Mouse (Mus musculus): ENCODE measurements around the gene Ccdc142.

Ccdc142 gene

DNA sequence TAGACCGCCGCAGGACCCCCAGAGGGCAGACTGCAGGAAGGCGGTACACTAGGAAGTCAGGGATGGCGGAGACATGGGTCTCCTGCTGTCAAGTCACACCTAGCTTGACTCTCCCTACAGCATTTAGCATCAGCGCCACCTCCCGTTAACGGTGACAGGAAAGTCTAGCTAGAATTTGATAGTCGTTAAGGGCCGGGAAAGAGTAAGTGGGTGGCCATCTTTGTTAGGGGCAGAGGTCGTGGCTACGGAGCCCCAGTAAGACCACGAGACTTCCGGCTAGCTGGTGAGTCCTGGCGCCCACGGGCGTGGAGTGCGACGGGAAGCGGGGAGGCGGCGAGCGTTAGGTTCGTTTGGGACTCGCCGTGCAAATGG lies at the start of gene Ccdc142, which contains the start of gene Gm42688:
Gene Ccdc142 (plus strand): TSS at position 286 of the 372 bp plus-strand sequence.
Gene Gm42688 (plus strand): TSS at position 302 of the 372 bp plus-strand sequence.
- peak; percentile 87 for DNase-seq (ENCODE audit: low spot score)

DNA sequence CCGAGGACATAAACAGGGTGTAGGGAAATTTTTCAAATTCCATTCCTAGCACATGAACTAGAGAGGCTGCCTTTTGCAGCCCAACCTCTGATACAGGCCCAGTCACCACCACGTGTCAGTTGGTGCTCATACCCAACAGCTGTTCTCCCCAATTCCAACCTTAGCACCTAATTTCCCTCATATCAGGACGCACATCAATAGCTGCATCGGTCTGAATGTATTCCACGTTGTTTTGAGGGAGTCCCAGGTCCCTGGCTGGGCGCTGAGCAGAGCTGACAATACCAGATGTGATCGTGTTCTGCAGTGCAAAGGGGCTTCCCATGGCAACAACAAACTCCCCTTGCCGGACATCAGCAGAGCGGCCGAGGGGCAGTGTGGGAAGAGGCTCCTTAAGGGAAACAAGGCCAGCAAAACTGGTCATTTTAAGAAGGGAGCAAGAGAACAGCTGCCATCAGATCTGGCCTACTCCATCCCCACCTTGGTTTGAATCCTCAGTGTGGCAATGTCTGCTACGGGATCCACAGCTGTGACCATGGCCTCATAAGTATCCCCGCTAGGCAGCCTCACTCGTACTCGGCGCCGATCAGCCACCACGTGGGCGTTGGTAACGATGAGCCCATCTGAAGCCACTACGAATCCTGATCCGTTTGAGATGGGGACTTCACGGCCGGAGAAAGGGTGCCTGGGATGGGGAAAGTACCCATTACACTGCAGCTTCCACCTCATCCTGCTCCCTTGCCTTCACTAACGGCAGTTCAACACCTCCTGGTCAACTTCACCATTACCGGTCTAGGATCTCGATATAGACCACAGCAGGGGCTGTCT lies 48.1 kb upstream of the Ccdc142 start:
- DNase-seq (ENCODE audit: low spot score): peak; percentile 30

DNA sequence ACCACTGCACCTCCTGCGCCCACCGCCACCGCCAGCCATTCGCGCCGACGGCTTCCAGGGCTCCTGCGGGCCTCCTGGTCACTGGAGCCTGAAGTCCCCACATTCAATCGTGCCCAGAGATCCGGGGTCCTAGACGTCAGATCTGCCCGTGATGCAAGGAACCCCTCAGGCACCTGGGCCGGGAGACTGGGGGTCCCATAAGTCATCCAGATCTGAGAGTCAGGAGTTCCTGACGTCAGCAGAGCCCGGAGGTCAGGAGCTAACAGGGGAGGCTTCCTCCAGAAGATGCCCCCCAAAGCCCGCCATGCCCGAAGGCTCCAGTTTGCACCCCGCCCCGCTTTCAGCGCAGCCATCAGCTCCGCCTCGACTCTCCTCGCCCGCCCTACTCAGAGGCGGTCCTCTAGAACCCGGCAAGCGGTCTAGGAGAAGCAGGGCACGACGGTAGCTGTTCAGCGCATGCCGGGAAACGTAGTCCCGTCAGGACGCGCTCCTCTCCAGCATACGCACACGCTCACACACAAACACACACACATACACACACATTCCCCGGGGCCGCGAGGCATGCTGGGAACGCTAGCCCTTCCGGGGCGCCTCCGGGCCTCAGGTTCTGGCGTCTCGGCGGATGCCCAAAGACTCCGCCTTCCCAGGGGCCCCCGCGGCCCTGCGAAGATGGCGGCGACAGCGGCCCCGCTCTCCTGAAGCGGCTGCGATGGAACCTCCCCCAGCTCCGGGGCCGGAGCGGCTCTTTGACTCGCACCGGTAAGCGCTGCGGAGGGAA lies 47.1 kb upstream of the Ccdc142 start, which contains the start of gene Aup1:
Gene Aup1 (plus strand): TSS at position 448 of the 778 bp plus-strand sequence.
- peak; percentile 96 for DNase-seq (ENCODE audit: low spot score)

DNA sequence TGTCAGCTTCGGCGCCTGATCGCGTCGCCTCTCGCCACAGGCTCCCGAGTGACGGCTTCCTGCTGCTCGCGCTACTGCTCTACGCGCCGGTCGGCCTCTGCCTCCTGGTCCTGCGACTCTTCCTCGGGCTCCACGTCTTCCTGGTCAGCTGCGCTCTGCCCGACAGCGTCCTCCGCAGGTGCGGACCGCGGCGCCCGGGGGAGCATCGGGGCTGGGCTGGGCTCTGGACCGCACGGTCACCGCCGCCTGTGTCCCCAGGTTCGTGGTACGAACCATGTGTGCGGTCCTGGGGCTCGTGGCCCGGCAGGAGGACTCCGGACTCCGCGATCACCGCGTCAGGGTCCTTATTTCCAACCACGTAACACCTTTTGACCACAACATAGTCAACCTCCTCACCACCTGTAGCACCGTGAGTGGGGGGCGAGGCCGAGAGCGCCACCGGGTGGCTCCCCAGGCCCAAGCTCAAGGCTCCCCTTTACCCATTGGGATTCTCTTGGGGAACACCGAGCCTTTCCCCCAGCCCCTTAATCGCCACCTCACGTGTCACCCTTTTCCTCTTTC lies 46.5 kb upstream of the Ccdc142 start, which contains the start of gene Htra2:
Gene Htra2 (minus strand): TSS at position 403 of the 561 bp plus-strand sequence.
- no peak for DNase-seq (ENCODE audit: low spot score)

DNA sequence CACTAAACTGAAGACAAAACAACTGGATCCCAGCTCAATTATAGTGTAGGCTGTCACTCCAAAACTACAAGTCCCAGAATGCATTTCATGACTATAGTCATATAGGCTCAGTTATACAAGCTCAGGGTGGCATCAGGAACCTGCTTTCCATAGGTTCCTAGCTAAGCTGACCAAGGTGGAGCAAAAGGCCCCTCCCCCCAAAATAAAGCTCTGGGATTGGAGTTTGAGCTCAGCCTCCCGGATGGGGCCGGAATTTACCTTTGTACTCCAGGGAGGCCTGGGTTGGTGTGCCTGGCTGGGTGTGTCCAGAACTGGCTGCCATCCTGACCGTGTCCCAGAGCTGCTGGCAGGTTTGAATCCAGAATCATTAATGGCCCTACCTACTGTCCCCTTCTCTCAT lies 43.6 kb upstream of the Ccdc142 start, which contains the start of gene Dqx1:
Gene Dqx1 (plus strand): TSS at position 55 of the 400 bp plus-strand sequence.
- no peak for DNase-seq (ENCODE audit: low spot score)

DNA sequence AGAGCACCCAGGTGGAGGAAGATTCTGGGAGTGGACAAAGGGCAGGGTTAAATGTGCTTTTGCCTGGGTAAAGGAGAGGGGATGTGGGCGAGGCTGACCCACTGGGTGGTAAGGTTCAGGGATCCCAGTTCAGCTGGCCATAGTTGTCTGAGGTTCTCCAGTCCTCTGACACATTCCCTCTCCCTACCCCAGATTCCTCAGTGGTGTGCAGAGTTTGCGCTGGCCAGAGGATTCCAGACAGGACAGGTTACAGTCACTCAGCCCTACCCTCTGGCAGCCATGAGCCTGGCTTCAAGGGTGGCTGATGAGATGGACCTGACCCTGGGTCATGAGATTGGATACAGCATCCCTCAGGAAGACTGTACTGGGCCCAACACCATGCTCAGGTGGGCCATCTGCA lies 42.7 kb upstream of the Ccdc142 start:
- DNase-seq (ENCODE audit: low spot score): no peak

DNA sequence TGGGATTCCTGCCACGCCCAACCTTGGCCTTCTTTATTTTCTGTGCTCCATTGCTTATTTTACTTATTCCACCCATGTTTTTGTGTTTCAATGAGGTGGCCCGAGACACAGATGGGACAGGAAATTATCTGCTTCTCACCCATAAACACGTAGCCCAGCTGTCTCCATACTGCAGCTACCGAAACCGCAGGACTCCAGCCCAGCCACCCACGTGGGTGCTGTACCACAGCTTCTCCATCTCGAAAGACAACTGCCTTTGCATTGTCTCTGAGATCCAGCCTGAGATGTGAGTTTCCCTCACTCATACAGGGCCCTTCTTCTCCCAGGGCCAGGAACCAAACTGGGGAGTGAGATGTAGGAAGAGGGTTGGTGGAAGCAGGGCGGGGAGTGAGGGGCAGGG lies 35.4 kb upstream of the Ccdc142 start:
- DNase-seq (ENCODE audit: low spot score): no peak

DNA sequence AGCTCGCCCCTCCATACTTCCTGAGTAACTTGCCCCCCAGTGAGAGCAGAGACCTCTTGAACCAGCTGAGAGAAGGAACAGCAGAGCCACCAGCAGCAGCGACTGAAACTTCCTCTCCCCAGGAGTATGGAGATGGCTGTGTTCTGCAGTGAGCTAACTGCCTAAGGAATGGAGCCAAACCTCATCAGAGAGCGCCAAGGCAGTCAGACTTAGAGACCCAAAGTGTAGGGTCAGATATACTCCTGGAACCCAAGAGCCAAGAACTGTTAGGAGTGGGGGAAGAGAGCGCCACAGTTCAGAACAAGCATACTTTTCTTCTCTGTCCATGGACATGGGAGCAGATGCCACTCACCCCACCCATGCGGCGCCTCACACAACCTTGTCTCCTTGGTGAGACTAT lies 35.0 kb upstream of the Ccdc142 start:
- no peak for DNase-seq (ENCODE audit: low spot score)

DNA sequence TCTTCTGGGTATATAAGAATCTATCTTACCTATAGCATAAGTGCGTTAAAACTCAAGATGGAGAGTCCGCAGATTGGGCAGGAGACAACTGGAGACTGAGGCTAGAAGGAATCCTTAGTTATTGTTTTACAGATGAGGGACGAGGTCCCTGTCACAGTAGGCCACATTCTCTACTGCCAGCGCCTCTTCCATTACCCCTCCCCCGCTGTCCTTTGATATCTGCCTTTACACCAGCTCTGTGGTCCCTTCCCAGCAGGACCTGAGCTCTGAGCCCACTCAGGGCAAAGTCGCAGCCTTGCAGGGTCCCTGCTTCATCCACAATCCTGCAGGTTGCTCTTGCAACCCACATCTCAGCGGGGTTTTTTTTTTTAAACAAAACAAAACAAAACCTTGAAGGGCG lies 33.2 kb upstream of the Ccdc142 start:
- no peak for DNase-seq (ENCODE audit: low spot score)

DNA sequence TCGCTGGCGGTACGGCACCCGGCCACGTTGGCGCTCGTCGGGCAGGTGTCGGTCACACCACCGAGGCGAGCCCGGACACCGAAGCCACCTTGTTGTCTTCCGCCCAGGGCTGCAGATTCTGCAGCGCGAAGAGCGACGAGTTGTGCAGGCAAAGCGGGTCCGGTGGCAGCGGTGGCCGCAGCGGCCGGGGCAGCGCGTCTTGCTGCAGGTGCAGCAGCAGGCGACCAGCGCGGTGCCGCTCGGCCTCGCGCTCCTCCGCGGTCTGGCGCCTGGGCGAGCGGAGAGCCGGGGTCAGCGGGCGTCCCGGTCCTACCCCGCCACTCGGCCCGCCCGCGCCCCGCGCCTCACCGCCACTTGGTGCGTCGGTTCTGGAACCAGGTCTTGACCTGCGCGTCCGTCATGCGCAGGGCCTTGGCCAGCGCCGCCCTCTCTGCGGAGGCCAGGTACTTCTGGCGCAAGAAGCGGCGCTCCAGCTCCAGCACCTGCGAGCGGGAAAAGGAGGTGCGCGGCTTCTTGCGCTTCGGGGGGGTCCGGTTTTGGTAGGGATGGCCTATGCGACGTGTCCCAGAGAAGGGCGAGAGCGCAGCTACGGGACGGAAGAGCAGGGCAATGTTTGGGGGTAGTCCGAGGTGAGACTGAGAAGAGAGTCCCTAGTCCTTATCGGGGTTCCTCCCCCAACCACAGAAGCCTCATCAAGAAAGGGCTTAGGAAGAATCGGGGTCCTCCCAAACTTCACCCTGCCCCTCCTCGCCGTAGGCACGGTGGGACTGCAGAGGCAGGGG lies 32.5 kb upstream of the Ccdc142 start:
- no peak for DNase-seq (ENCODE audit: low spot score)

DNA sequence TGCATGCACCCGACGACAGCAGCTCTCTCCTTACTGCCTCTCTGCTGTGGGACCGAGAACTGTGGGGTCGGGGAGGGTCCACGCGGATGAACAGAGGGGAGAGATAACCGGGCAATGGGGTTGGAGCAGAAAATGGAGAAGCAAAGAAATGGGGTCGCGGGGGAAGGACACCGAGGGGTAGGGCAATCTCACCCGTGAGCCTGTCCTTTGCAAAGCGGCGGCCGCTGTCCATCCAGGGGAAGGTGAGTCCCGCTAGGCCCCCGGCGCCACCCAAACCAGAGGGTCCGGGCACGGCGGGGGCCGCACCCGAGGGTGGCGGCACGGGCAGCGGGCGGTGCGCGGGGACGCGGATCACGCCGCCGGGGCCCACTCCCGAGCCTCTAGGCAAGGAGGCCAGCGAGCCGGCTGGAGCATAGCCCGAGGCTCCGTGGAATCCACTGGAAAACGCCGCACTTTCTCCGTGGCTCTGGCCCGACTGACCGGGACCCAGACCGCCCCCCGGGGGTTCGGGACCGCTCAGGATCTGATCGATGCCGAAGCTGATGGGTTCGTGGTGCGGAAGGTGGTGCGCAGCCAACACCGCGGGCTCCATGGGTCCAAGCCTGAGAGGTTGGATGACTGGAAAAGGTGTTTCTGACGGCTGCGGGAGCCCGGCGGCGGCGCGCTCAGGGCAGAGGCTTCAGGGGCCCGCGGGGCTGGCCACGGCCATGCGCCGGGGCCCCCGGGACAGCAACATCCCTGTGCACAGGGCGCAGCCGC lies 31.7 kb upstream of the Ccdc142 start:
- no peak for DNase-seq (ENCODE audit: low spot score)

DNA sequence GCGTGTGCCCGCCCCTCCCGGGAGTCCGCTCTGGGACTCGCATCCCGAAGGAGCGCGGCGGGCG lies 31.3 kb upstream of the Ccdc142 start, which contains the start of gene Tlx2:
Gene Tlx2 (minus strand): TSS at position 47 of the 64 bp plus-strand sequence.
- no peak for DNase-seq (ENCODE audit: low spot score)

DNA sequence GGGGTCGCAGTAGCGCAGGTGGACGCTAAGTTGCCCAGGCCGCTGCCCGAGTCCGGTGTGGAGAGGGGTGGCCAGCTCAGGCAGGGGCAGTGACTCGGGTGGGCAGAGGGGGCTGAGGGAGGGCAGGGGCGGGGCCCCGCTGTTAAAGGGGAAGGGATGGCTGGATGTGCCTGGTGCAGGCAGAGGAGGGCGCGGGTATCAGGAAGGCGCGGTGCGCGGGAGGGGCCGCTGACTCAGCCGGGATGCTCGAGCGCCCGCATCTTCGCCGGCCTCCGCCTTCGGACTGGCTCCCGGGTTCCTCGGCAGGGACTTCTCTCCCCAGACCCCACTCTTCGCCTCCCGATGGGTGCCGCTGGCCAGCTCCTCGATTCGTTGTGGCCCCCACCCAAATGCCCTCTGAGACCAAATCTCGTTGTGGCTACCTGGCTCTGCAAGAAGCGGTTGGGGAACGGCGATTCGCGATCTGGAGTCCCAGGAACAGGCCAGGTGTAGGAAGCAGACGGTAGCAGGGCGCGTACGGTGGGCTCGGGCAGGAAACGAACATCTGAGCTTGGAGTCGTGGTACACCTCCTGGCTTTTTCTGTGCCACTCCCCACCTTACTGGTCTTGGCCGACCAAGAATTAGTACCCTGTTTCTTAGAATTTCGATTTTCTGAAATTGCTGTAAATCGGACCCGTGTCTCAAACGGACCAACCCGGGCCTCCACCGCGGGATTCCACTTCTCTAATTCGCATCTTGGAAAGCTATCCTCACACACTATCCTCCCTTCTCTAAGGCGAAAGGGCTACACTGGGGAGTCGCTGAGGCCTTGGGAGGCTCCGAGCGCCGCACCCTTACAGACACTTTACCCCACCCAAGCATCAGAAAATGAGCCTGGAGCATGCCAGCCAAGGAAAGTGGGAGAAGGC lies 30.8 kb upstream of the Ccdc142 start:
- DNase-seq (ENCODE audit: low spot score): peak; percentile 40

DNA sequence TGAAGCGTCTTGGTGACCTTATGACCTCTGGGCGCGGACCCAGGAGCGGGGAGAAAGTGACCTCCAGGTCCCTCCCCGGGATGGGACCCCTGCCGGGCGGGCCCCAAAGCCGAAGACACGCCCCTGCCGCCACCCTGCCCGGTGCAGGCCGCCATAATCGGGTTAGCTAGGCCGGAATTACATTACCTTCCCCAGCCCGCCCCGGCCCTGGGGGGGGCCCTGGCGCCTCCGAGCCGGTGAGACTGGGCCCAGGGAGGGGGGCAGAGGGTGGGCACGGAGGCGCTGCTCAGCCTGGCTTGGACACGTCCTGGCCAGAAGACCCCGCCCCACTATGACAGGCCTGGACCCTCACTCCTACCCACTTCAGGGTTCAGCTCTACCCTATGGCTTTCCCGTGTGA lies 30.2 kb upstream of the Ccdc142 start:
- no peak for DNase-seq (ENCODE audit: low spot score)

DNA sequence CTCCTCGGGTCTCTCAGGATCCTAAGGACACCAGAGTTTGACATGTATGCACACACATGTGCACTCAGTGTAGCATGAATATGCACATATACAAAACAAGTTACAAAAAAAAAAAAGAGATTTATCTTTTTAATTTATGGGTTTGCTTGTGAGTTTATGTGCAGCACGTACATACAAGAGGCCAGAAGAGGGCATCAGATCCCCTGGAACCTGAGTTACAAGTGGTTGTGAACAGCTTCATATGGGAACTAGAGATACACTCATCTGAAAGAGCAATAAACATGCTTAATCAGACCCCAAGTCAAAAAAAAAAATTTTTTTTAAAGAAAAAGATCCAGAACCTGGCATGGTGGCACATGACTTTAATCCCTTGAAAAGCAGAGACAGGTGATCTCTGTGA lies 26.4 kb upstream of the Ccdc142 start:
- DNase-seq (ENCODE audit: low spot score): no peak

DNA sequence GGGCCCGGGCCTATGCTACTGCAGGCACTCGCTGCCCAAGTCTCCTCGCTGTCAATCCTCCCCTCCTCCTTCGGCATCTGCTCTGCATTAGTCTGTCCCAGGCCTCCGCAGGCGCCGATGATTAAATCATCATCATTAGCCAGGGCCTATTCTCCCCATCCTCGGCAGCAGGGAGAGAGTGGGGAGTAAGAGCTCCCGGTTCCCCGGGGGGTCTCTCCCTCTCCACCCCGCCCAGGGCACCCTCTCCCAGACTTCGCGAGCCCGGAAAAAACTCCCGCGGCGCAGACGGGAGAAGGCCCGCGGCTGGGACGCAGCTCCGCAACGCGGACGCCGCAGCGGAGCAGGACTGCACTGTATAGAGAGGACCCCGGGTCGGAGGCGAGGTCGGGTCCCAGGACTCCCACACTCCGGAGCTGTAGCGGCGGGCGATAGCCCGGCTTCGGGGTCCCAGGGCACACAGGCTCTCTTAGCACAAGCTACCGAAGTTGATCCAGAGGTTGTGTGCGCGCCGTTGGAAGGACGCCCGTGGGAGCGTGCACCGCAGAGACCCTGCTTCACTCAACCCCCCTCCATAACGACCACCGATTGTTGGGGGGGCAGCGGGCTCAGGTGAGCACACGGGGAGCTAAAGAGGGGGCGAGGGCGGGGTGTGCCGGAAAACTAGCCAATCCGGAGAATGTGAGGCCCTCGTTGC lies 23.6 kb upstream of the Ccdc142 start, which contains the start of gene Pcgf1:
Gene Pcgf1 (plus strand): TSS at position 240 of the 694 bp plus-strand sequence.
- DNase-seq (ENCODE audit: low spot score): no peak

DNA sequence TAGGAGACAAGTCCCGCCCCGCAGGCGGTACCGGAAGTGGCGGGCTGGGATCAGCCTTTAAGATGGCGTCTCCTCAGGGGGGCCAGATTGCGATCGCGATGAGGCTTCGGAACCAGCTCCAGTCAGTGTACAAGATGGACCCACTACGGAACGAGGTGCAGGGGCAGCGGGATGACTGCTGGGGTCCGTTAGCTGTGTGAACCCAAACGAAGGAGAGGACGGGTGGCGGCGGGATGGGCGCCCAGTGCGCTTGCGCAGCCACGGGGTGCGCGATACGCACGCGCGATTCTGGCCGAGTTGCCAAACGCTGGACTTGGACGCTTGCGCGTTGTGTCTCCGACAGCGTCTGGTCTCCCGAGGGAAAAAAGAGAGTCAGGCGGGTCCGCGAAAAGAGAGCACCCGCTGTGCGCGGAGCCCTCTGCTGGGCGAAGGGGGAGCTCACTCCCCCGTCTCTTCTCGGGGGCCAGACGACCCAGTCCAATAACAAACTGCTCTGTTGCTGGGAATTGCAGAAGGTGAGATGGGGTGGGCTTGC lies 23.0 kb upstream of the Ccdc142 start:
- peak; percentile 98 for DNase-seq (ENCODE audit: low spot score)

DNA sequence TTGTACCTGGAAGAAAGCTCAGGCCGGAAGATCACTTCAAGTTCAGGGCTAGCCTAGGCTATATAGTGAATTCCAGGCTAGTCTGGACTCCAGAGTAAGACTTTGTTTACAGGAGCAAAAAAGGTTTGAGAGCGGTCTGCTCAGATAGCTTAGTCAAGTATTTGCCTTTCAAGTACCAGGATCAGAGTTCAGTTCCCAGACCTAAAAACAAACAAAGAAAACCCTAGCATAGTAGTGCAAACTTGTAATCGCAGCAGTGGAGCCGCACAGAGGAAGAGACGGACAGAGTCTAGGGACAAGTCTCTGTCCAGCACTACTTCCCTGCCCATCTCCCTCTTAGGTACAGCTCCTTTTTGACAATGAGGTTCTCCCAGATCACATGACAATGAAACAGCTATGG lies 21.2 kb upstream of the Ccdc142 start:
- DNase-seq (ENCODE audit: low spot score): no peak

DNA sequence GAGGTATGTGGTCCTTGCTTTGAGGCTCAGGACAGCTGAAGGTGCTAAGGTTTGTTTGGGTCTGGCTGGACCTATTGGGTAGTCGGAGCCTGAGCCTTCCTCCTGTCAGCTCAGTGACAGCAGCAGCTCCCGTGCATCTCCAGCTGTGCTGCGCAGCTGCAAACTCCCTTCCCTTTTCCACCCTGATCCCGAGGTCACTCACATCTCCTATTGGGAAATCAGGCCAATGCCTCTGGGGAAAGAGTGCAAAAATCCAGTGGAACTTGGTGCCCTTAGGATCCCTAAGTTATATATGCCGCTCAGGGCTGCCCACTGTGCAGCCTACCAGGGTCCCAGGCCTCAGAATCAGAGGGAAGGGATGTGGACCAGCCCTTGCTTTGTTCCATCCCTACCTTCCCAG lies 17.9 kb upstream of the Ccdc142 start:
- no peak for DNase-seq (ENCODE audit: low spot score)

DNA sequence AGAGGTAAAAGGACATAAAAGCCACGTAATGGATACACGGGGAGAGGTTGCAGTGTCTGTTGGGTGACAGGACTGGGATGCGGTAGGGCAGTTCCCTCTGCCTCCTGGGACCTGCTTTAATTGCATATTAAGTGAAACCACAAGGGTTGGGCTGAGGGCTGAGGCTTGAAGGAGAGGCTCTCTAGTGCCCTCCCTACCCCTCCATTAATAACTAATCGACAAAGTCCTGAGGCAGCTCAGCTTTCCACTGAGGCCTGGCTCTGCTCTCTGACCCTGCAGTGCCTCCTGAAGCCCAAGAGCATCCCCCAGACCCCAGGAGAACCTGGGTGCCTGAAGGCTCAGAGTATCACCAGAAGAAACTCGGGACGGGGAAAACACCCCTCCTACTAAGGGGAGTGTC lies 16.9 kb upstream of the Ccdc142 start:
- no peak for DNase-seq (ENCODE audit: low spot score)

Measured in ovary, postnatal 36 days (tissue).